Mouse (Mus musculus): ENCODE measurements around the gene Pde4d. TPM values are rescaled to one million over a fixed set of nuclear protein-coding genes. Genes with fewer than 3 reads are reported as not detected.
A peak's percentile ranks its signal among the peaks of the same experiment; 100 is the strongest.

Gene Pde4d
- polyA plus RNA-seq, 1 experiment from 2014 or later = 19.0 TPM

- no peaks in the 10 kb centered on the region for H3K36me3 ChIP-seq (ENCODE audit: control insufficient read depth, insufficient read depth, low read length)
- H3K4me2 ChIP-seq = no peak overlapping the region
- no peak overlapping the region for H3K9ac ChIP-seq (ENCODE audit: low read depth, low read length)
- H3K9me3 ChIP-seq (ENCODE audit: control insufficient read depth, low read length) = no peaks in the 10 kb centered on the region
- no peak overlapping the region for H3K27ac ChIP-seq (ENCODE audit: low read depth, low read length)
- 77% methylated on average over 5 of the region's 5 CpGs for WGBS
- H3K4me1 ChIP-seq (replicated peaks; ENCODE audit: control insufficient read depth, insufficient read depth, low read length) = peaks cover 28% of the 10 kb centered on the region
- no peaks in the 10 kb centered on the region for H3K27me3 ChIP-seq (replicated peaks; ENCODE audit: control insufficient read depth, insufficient read depth, low read length)
- H3K4me3 ChIP-seq (ENCODE audit: low read depth, low read length) = no peak overlapping the region
- ATAC-seq (replicated peaks; ENCODE audit: low FRiP score) (no peak), DNase-seq (ENCODE audit: low spot score) (no peak)
These were observed 1179.5 kb downstream of the Pde4d start for GRCm38 (mm10) chr13:109629216-109629615.

- Histone ChIP-seq H3K9me3 (ENCODE audit: control insufficient read depth, low read length) (no peaks in the 10 kb centered on the region), H3K4me1 (replicated peaks; ENCODE audit: control insufficient read depth, insufficient read depth, low read length) (peaks cover 32% of the 10 kb centered on the region), H3K4me3 (ENCODE audit: low read depth, low read length) (no peak overlapping the region), H3K27me3 (replicated peaks; ENCODE audit: control insufficient read depth, insufficient read depth, low read length) (no peaks in the 10 kb centered on the region), H3K27ac (ENCODE audit: low read depth, low read length) (peak overlapping the region; percentile 52; the same call in 1 of the 2 replicates), H3K9ac (ENCODE audit: low read depth, low read length) (no peak overlapping the region), H3K4me2 (peak overlapping the region; percentile 39), H3K36me3 (ENCODE audit: control insufficient read depth, insufficient read depth, low read length) (no peaks in the 10 kb centered on the region)
- 51% methylated on average over 10 of the region's 10 CpGs for WGBS
- DNase-seq (ENCODE audit: low spot score) = no peak
- no peak for ATAC-seq (replicated peaks; ENCODE audit: low FRiP score)
These were observed 1181.8 kb downstream of the Pde4d start for GRCm38 (mm10) chr13:109631399-109632026.

GRCm38 (mm10) chr13:109632387-109633036 is 1182.8 kb downstream of the Pde4d start:
- no peak overlapping the region for H3K4me3 ChIP-seq (ENCODE audit: low read depth, low read length)
- H3K9ac ChIP-seq (ENCODE audit: low read depth, low read length) = peak overlapping the region; percentile 51
- H3K27me3 ChIP-seq (replicated peaks; ENCODE audit: control insufficient read depth, insufficient read depth, low read length) = no peaks in the 10 kb centered on the region
- WGBS = 17% methylated on average over 7 of the region's 7 CpGs
- H3K27ac ChIP-seq (ENCODE audit: low read depth, low read length) = peak overlapping the region; percentile 81
- ATAC-seq (replicated peaks; ENCODE audit: low FRiP score) (peak; percentile 53), DNase-seq (ENCODE audit: low spot score) (peak; percentile 57)
- H3K4me1 ChIP-seq (replicated peaks; ENCODE audit: control insufficient read depth, insufficient read depth, low read length) = peaks cover 32% of the 10 kb centered on the region
- H3K36me3 ChIP-seq (ENCODE audit: control insufficient read depth, insufficient read depth, low read length) = no peaks in the 10 kb centered on the region
- peak overlapping the region; percentile 57 for H3K4me2 ChIP-seq
- H3K9me3 ChIP-seq (ENCODE audit: control insufficient read depth, low read length) = no peaks in the 10 kb centered on the region

GRCm38 (mm10) chr13:109633037-109633418 is 1183.3 kb downstream of the Pde4d start:
- Histone ChIP-seq H3K36me3 (ENCODE audit: control insufficient read depth, insufficient read depth, low read length) (no peaks in the 10 kb centered on the region), H3K9ac (ENCODE audit: low read depth, low read length) (peak overlapping the region; percentile 51), H3K4me3 (ENCODE audit: low read depth, low read length) (peak overlapping the region; percentile 22; the same call in 1 of the 2 replicates), H3K4me2 (peak overlapping the region; percentile 57), H3K27ac (ENCODE audit: low read depth, low read length) (peak overlapping the region; percentile 81; the same call in 1 of the 2 replicates), H3K27me3 (replicated peaks; ENCODE audit: control insufficient read depth, insufficient read depth, low read length) (no peaks in the 10 kb centered on the region), H3K4me1 (replicated peaks; ENCODE audit: control insufficient read depth, insufficient read depth, low read length) (peaks cover 32% of the 10 kb centered on the region), H3K9me3 (ENCODE audit: control insufficient read depth, low read length) (no peaks in the 10 kb centered on the region)
- 20% methylated on average over 3 of the region's 3 CpGs for WGBS
- DNase-seq (ENCODE audit: low spot score) (no peak), ATAC-seq (replicated peaks; ENCODE audit: low FRiP score) (peak; percentile 33; the same call in 1 of the 2 replicates)

GRCm38 (mm10) chr13:109635901-109636520 is 1186.3 kb downstream of the Pde4d start:
- Histone ChIP-seq H3K27ac (ENCODE audit: low read depth, low read length) (no peak overlapping the region), H3K4me2 (no peak overlapping the region), H3K36me3 (ENCODE audit: control insufficient read depth, insufficient read depth, low read length) (no peaks in the 10 kb centered on the region), H3K4me1 (replicated peaks; ENCODE audit: control insufficient read depth, insufficient read depth, low read length) (peaks cover 32% of the 10 kb centered on the region), H3K4me3 (ENCODE audit: low read depth, low read length) (no peak overlapping the region), H3K27me3 (replicated peaks; ENCODE audit: control insufficient read depth, insufficient read depth, low read length) (no peaks in the 10 kb centered on the region), H3K9me3 (ENCODE audit: control insufficient read depth, low read length) (no peaks in the 10 kb centered on the region), H3K9ac (ENCODE audit: low read depth, low read length) (no peak overlapping the region)
- ATAC-seq (replicated peaks; ENCODE audit: low FRiP score) (peak; percentile 20; the same call in 1 of the 2 replicates), DNase-seq (ENCODE audit: low spot score) (no peak)
- 64% methylated on average over 10 of the region's 10 CpGs for WGBS

GRCm38 (mm10) chr13:109638273-109638672 is 1188.5 kb downstream of the Pde4d start:
- no peaks in the 10 kb centered on the region for H3K27me3 ChIP-seq (replicated peaks; ENCODE audit: control insufficient read depth, insufficient read depth, low read length)
- H3K9ac ChIP-seq (ENCODE audit: low read depth, low read length) = no peak overlapping the region
- H3K4me3 ChIP-seq (ENCODE audit: low read depth, low read length) = no peak overlapping the region
- no peaks in the 10 kb centered on the region for H3K9me3 ChIP-seq (ENCODE audit: control insufficient read depth, low read length)
- DNase-seq (ENCODE audit: low spot score) (no peak), ATAC-seq (replicated peaks; ENCODE audit: low FRiP score) (no peak)
- no peak overlapping the region for H3K4me2 ChIP-seq
- peaks cover 22% of the 10 kb centered on the region for H3K4me1 ChIP-seq (replicated peaks; ENCODE audit: control insufficient read depth, insufficient read depth, low read length)
- no peak overlapping the region for H3K27ac ChIP-seq (ENCODE audit: low read depth, low read length)
- no peaks in the 10 kb centered on the region for H3K36me3 ChIP-seq (ENCODE audit: control insufficient read depth, insufficient read depth, low read length)

GRCm38 (mm10) chr13:109639286-109639685 is 1189.5 kb downstream of the Pde4d start:
- H3K27me3 ChIP-seq (replicated peaks; ENCODE audit: control insufficient read depth, insufficient read depth, low read length) = no peaks in the 10 kb centered on the region
- WGBS = 85% methylated on average over 6 of the region's 6 CpGs
- no peaks in the 10 kb centered on the region for H3K9me3 ChIP-seq (ENCODE audit: control insufficient read depth, low read length)
- H3K4me1 ChIP-seq (replicated peaks; ENCODE audit: control insufficient read depth, insufficient read depth, low read length) = peaks cover 21% of the 10 kb centered on the region
- no peak overlapping the region for H3K27ac ChIP-seq (ENCODE audit: low read depth, low read length)
- H3K9ac ChIP-seq (ENCODE audit: low read depth, low read length) = no peak overlapping the region
- no peak overlapping the region for H3K4me2 ChIP-seq
- no peak overlapping the region for H3K4me3 ChIP-seq (ENCODE audit: low read depth, low read length)
- ATAC-seq (replicated peaks; ENCODE audit: low FRiP score) (no peak), DNase-seq (ENCODE audit: low spot score) (no peak)
- no peaks in the 10 kb centered on the region for H3K36me3 ChIP-seq (ENCODE audit: control insufficient read depth, insufficient read depth, low read length)

- Histone ChIP-seq H3K4me2 (no peak overlapping the region), H3K4me3 (ENCODE audit: low read depth, low read length) (no peak overlapping the region), H3K4me1 (replicated peaks; ENCODE audit: control insufficient read depth, insufficient read depth, low read length) (peaks cover 40% of the 10 kb centered on the region), H3K36me3 (ENCODE audit: control insufficient read depth, insufficient read depth, low read length) (no peaks in the 10 kb centered on the region), H3K9ac (ENCODE audit: low read depth, low read length) (no peak overlapping the region), H3K9me3 (ENCODE audit: control insufficient read depth, low read length) (no peaks in the 10 kb centered on the region), H3K27me3 (replicated peaks; ENCODE audit: control insufficient read depth, insufficient read depth, low read length) (no peaks in the 10 kb centered on the region), H3K27ac (ENCODE audit: low read depth, low read length) (no peak overlapping the region; the same call in 1 of the 2 replicates)
- WGBS = 46% methylated on average over 6 of the region's 6 CpGs
- ATAC-seq (replicated peaks; ENCODE audit: low FRiP score) (no peak), DNase-seq (ENCODE audit: low spot score) (no peak)
These were observed 1191.8 kb downstream of the Pde4d start for GRCm38 (mm10) chr13:109641562-109641961.
